Mouse (Mus musculus): Measurements from ENCODE around the gene Fzd2. TPM values are rescaled to one million over a fixed set of nuclear protein-coding genes. Genes with fewer than 3 reads are reported as not detected.

Fzd2 gene
- total RNA-seq, 1 experiment from 2014 or later: not detected

GRCm38 (mm10) chr11:102608691-102609090, 4.5 kb downstream of the Fzd2 start:
- no peak for ATAC-seq (replicated peaks; ENCODE audit: insufficient number of reproducible peaks, low FRiP score, low TSS enrichment, poor library complexity, severe bottlenecking)

DNA sequence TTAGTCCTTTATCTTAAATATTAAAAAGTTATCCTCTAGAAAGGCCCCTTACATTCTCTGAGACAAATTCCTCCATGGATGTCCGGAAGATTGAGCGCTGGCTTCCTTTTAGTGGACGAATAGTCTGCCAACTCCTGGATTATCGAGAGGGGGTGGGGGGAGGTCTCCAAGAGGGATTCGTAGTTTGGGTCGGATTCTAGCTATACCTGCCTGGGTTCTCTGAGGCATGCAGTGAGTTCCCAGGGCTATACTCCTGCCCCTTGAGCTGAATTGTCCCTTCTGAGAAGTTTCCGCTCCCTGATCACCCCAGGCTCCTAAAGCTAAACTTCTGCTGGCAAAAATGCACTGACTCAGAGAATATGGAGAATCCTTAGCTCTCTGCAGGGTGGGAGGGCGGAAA, 5.3 kb downstream of the Fzd2 start:
- ATAC-seq (replicated peaks; ENCODE audit: insufficient number of reproducible peaks, low FRiP score, low TSS enrichment, poor library complexity, severe bottlenecking): no peak

GRCm38 (mm10) chr11:102610260-102610659, 6.1 kb downstream of the Fzd2 start:
- no peak for ATAC-seq (replicated peaks; ENCODE audit: insufficient number of reproducible peaks, low FRiP score, low TSS enrichment, poor library complexity, severe bottlenecking)

DNA sequence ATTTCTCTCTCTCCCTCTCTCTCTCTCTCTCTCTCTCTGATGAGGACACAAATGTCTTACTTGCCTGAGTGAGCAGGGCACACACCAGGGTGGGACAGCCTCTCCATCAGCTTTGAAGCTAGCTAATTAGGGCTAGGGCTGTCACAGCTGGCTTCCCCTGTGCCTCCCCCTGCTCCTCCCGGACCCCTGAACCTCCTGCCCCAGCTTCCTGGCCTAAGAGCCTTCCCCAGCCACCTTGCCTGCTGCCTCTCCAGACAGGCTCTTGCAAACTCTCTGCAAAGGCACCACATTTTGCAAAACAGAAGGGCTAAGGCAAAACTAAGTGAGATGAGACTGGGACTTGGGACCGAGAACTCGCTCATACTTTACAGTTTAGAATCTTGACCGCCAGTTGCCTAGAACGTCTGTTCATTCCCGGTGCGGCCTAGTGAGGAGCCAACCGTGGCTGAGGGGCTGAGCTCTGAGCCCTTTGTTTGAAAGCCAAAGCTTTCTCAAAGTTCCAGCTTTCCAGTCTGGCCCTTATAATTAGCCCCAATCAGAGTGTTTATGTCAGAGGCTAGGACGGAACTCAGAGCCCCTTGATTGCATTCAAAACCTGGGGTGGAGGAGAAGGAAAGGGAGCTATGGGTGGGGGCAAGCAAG, 6.6 kb downstream of the Fzd2 start:
- no peak for ATAC-seq (replicated peaks; ENCODE audit: insufficient number of reproducible peaks, low FRiP score, low TSS enrichment, poor library complexity, severe bottlenecking)

- ATAC-seq (replicated peaks; ENCODE audit: insufficient number of reproducible peaks, low FRiP score, low TSS enrichment, poor library complexity, severe bottlenecking): no peak
Observed at GRCm38 (mm10) chr11:102611317-102611705, 7.1 kb downstream of the Fzd2 start.

DNA sequence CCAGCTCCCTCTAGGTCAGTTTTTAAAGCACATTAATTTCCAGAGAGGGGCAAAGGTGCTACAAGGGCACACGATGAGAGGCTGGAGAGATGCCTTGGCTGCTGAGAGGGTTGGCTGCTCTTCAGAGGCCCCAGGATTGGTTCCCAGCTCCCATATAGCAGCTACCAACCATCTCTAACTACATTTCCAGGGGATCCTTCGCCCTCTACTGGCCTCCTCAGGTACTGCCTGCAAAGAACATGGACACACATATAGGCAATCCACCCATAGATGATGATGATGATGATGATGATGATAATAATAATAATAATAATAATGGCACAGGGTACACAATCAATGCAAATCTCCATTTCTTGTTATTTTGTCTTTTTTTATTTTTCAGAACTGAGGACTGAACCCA, 15.3 kb downstream of the Fzd2 start:
- ATAC-seq (replicated peaks; ENCODE audit: insufficient number of reproducible peaks, low FRiP score, low TSS enrichment, poor library complexity, severe bottlenecking): no peak

DNA sequence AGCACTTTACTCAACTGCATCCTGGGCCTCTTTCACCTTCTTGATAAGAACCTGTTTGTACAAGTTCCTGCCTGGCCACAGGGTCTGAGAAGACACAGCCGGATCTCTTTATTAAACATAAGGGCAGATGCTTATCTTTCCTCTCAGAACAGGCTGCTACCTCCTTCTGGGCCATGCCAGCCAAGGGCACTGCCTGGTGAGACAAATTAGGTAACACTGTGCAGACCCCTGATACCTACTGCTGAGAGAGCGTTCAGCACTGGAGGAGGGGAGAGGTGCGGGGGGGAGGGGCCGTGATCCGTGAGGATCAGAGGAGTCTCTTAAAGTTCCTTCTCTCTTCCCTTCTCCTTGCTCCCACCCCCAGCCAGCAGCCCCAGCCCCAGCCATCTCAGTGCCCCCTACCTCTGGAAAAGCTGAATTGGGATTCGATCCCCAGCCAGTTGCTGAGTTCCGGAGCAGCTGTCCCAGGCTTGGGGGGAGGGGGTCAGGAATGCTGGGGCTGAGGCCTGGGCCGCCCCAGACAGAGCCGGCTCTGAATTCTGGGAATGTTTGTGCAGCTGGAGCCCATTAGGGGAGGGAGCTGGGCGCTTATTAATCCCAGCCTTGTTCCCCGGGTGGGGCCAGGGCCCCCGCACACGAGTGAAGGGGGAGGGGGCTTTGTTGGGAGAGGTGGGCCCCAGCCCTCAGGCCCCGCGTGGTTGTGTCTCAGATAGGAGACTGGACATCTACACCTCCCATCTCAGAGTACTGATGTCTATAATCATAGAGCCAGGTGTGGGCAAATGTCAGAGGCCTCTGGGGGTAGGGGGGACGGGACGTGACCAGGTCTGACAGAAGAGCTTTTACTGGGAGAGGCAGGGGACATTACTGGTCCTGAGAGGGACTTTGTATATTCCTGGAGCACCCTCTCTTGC, 19.9 kb downstream of the Fzd2 start:
- no peak for ATAC-seq (replicated peaks; ENCODE audit: insufficient number of reproducible peaks, low FRiP score, low TSS enrichment, poor library complexity, severe bottlenecking)

- ATAC-seq (replicated peaks; ENCODE audit: insufficient number of reproducible peaks, low FRiP score, low TSS enrichment, poor library complexity, severe bottlenecking): no peak
Observed at GRCm38 (mm10) chr11:102624888-102625407, 20.8 kb downstream of the Fzd2 start.

- ATAC-seq (replicated peaks; ENCODE audit: insufficient number of reproducible peaks, low FRiP score, low TSS enrichment, poor library complexity, severe bottlenecking): no peak
Observed at GRCm38 (mm10) chr11:102627171-102627931, 23.2 kb downstream of the Fzd2 start.

DNA sequence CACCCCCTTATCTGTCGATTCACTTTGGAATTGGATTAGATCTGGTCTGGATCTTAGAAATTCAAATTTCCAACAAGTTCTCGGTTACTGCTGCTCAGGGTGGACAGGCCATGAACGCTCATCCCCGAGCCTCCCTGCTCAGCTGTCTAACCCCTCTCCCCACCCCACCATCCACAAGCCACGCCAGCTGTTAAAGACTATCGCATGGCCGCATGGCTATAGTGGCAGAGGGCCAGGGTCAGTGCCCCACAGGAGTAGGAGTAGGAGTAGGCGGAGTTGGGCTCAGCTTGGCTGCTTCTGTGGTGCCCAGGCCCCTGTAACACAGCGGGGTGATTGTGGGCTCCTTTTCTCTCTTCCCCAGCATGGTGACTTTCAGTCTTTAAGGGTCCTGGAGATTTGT, 24.3 kb downstream of the Fzd2 start:
- ATAC-seq (replicated peaks; ENCODE audit: insufficient number of reproducible peaks, low FRiP score, low TSS enrichment, poor library complexity, severe bottlenecking): no peak

DNA sequence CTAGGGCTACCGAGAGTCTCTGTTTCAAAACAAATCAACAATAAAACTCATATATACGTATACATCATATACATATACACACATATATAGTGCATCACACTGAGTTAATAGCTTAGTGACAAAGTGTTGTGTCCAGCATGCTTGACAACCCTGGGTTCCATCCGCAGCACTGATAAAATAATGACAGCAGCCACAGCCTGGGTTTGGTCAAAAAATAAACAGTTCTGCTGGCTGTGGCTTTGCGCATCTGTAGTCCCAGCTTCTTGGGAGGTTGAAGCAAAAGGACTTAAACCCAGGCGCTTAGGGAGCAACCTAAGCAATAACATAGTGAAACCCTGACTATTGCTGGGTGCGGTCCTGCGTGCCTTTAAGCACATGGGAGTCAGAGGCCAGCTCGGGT, 25.2 kb downstream of the Fzd2 start:
- no peak for ATAC-seq (replicated peaks; ENCODE audit: insufficient number of reproducible peaks, low FRiP score, low TSS enrichment, poor library complexity, severe bottlenecking)

DNA sequence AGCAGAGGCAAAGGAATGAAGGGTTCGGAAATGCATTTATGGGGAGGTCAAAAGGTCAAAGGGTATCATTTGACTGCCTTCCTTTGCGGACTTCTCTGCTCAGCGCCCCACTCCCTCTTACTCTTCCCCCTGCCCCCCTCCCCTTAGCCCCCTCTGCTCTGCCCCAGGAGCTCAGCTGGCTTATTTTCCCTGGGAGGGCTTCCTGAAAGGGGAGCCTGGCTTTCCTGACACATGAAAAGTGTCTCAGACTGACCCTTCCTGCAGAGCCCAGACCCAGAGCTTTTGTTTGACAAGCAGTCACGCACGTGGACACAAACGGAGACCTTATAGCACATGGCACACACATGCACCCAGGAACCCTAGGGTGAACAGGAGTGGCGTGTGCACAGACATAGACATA, 26.5 kb downstream of the Fzd2 start:
- no peak for ATAC-seq (replicated peaks; ENCODE audit: insufficient number of reproducible peaks, low FRiP score, low TSS enrichment, poor library complexity, severe bottlenecking)

- ATAC-seq (replicated peaks; ENCODE audit: insufficient number of reproducible peaks, low FRiP score, low TSS enrichment, poor library complexity, severe bottlenecking): no peak
Observed at GRCm38 (mm10) chr11:102631203-102631602, 27.0 kb downstream of the Fzd2 start.

DNA sequence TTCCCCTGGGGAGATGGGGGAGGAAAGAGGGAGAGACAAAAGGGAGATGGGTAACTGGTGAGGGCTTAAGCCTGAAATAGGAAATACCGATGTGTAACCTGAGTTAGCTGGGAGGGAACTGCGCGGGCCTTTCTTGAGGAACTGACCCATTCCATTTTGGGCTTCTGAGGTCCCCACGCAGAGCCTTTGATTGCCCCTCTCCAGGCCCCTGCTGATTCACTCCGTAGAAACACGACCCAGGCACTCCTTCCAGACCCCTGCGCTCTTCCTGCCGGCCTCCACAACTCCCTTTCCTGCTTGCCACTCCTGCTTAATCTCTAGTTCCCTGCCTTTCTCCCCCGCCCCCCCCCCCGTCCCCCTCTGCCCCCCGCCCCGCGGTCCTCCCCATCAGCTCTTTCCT, 28.5 kb downstream of the Fzd2 start:
- no peak for ATAC-seq (replicated peaks; ENCODE audit: insufficient number of reproducible peaks, low FRiP score, low TSS enrichment, poor library complexity, severe bottlenecking)

DNA sequence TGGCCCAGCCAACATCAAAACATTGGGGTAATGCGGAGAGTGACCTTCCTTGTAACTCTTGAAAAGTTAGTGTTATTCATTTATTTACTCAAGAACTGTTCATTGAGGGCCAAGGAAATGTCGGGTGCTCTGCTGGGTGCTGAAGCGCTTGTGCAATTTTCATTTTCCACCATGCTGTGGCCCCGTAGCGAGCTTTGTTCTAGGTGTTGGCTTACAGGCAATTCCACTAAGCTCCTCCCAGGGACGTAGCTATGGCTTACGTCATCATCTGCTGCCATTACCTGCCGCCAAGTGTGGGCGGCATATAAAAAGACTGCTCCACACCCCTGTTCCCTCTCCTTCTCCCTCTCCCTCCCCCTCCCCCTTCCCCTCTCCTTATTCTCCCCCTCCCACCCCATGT, 29.2 kb downstream of the Fzd2 start:
- no peak for ATAC-seq (replicated peaks; ENCODE audit: insufficient number of reproducible peaks, low FRiP score, low TSS enrichment, poor library complexity, severe bottlenecking)

DNA sequence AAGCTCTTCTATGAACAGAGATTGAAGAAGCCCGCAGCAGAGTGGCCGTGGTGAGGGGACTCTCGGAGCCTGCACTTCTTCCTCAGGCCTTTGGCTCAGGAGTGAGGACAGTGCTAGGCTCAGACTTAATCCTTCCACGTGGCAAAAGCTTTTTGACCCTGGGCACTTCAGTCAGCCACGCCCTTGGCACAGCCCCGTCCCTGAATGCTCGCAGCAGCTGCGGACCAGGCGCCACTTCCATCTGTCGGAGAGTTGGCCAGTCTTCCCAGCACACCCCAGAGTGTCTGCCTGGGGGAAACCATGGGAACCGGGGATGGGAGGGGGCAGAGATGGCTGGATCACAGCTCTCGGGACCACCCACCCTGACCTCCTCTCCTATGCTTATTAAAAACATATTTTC, 32.7 kb downstream of the Fzd2 start:
- no peak for ATAC-seq (replicated peaks; ENCODE audit: insufficient number of reproducible peaks, low FRiP score, low TSS enrichment, poor library complexity, severe bottlenecking)

- ATAC-seq (replicated peaks; ENCODE audit: insufficient number of reproducible peaks, low FRiP score, low TSS enrichment, poor library complexity, severe bottlenecking): no peak
Observed at GRCm38 (mm10) chr11:102643891-102644382, 39.7 kb downstream of the Fzd2 start.

- ATAC-seq (replicated peaks; ENCODE audit: insufficient number of reproducible peaks, low FRiP score, low TSS enrichment, poor library complexity, severe bottlenecking): no peak
Observed at GRCm38 (mm10) chr11:102646226-102646625, 42.0 kb downstream of the Fzd2 start.

DNA sequence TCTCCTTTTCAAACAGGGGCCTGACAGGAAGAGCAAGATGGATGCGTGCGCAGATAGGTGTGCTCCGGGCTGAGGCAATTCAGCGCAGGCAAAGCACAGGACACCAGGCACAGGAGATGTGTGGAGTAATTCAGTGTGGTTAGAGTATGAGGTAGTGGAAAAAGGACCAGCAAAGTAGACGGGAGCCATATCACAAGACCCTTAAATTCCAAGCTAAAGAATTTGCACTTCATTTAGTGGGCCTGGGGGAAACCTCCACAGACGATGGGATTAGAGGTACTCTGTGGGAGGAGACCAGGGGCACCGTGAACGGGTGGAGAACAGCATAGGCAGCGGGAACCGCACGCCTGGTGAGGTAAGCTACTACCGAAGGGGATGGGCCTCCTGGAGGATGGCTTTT, 43.7 kb downstream of the Fzd2 start:
- no peak for ATAC-seq (replicated peaks; ENCODE audit: insufficient number of reproducible peaks, low FRiP score, low TSS enrichment, poor library complexity, severe bottlenecking)
